Mouse (Mus musculus) right cerebral cortex, adult 2 months (tissue): Measurements from ENCODE around the gene Gpm6b.

ENCODE experiments used
- DNase-seq, 2 experiments: peaks; one replicate each; pipeline ENCODE4 v3.0.0; 2021 to 2022; ENCODE audit warnings: low spot score in 2 of 2

Gene Gpm6b

GRCm38 (mm10) chrX:166356276-166356675, 117.6 kb downstream of the Gpm6b start:
- DNase-seq: no peak

- no peak for DNase-seq
Observed at GRCm38 (mm10) chrX:166358955-166359354, 120.2 kb downstream of the Gpm6b start.

GRCm38 (mm10) chrX:166359927-166360440, 121.3 kb downstream of the Gpm6b start:
- no peak for DNase-seq

- DNase-seq: peak; percentile 60 to 66
Observed at GRCm38 (mm10) chrX:166360455-166360854, 121.7 kb downstream of the Gpm6b start.

GRCm38 (mm10) chrX:166365458-166366213, 126.9 kb downstream of the Gpm6b start:
- no peak for DNase-seq

- no peak for DNase-seq
Observed at GRCm38 (mm10) chrX:166376681-166377328, 138.1 kb downstream of the Gpm6b start.

GRCm38 (mm10) chrX:166378652-166379051, 139.9 kb downstream of the Gpm6b start:
- DNase-seq: no peak

GRCm38 (mm10) chrX:166383606-166384005, 144.9 kb downstream of the Gpm6b start:
- DNase-seq: no peak

GRCm38 (mm10) chrX:166384935-166385334, 146.2 kb downstream of the Gpm6b start:
- DNase-seq: no peak

GRCm38 (mm10) chrX:166386656-166387055, 147.9 kb downstream of the Gpm6b start:
- DNase-seq: no peak

GRCm38 (mm10) chrX:166393753-166394152, 155.0 kb downstream of the Gpm6b start:
- DNase-seq: no peak

- no peak for DNase-seq
Observed at GRCm38 (mm10) chrX:166407865-166408264, 169.2 kb downstream of the Gpm6b start.

- DNase-seq: peak; percentile 41 to 42
Observed at GRCm38 (mm10) chrX:166416196-166416595, 177.5 kb downstream of the Gpm6b start.

GRCm38 (mm10) chrX:166434812-166435211, 196.1 kb downstream of the Gpm6b start:
- no peak for DNase-seq
